Mouse (Mus musculus) bone marrow macrophage, adult 2 months (primary cell): ENCODE data around the gene Myh6.

Source experiments
- CTCF ChIP-seq: IDR thresholded peaks from 2 replicates; pipeline ENCODE4 v1.5.1; 2012; ENCODE audit warnings: low read depth, mild to moderate bottlenecking, low read length, moderate library complexity
- POLR2A ChIP-seq: IDR thresholded peaks from 2 replicates; pipeline ENCODE4 v1.6.1; 2012; ENCODE audit warnings: mild to moderate bottlenecking, low read depth, low read length, borderline replicate concordance

DNA sequence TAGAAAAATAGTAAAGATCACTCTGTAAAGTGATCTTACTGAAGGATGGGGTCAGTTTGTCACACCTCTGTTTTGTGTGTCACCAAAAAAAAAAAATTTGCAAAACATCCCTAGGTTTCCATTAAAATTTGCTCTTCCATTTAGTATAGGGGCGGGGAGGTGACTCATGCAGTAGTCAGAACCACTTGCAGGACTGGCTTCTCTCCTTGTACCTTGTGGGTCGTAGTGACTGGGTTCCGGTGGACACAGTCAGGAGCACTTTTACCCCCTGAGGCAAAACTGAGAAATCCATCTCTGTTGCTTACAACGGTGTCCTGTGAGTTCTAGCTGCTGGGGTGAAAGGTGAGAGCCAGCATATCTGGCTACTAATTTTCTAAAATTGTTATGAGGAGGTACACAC lies 63.1 kb downstream of the Myh6 start:
- no peak for TF ChIP-seq POLR2A
- no peak for TF ChIP-seq CTCF
